Mouse (Mus musculus) liver, postnatal 0 days (tissue): ENCODE measurements at regions not wholly inside any gene's neighbourhood (a gene's known extent, or its start where the extent isn't known, plus 50 kb on each side); places are given as distances from the start of the nearest gene placed in this dataset.

Experiments used
- CTCF ChIP-seq: sonication (generic); IDR thresholded peaks from 2 replicates; pipeline ENCODE4 v1.5.1; 2016; ENCODE audit warnings: antibody characterized with exemption, low read depth
- EP300 ChIP-seq: IDR thresholded peaks from 2 replicates; pipeline ENCODE4 v1.6.1; 2016; ENCODE audit warnings: antibody characterized with exemption, low read depth, mild to moderate bottlenecking

- TF ChIP-seq CTCF (no peak), EP300 (no peak)
Observed at GRCm38 (mm10) chr12:27481230-27481629, 138.9 kb upstream of the Sox11 start.
